Mouse (Mus musculus) R1 (cell line): ENCODE results near the gene Sag.

Experiments
- DNase-seq: peaks from one replicate; pipeline ENCODE4 v3.0.0-alpha.2; 2018; ENCODE audit warnings: low read depth, low spot score

Gene Sag

DNA sequence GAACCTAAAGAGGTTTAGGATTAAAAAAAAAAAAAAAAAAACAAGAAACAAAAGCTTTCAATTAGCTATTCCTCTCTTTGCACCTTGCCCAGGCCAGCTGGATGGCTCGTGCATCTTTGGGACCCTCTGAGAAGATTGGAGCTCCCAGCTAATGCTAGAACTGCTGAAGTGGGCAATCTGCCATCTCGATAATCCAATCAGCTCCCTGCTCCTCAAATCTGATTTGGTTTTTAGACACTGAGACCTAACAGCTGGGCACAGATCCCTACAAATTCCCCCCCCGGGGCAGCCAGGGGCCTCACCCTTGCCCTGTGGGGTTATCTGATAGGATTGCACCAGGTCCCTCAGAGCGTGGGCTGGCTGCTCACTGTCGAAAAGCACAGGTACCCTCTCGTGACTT is at the start of gene Sag:
Sag (plus strand) TSS at position 105 of the 400 bp plus-strand sequence.
- DNase-seq, result no peak

GRCm38 (mm10) chr1:87755641-87756470 is 47.6 kb upstream of the Sag start, which contains the start of gene Atg16l1:
Gene Atg16l1 (plus strand): TSS chr1:87755870.
- DNase-seq, result peak; percentile 96

- DNase-seq, result no peak
Observed at GRCm38 (mm10) chr1:87763821-87764220, 39.7 kb upstream of the Sag start.

GRCm38 (mm10) chr1:87765741-87766140 is 37.7 kb upstream of the Sag start:
- no peak for DNase-seq

GRCm38 (mm10) chr1:87766233-87766632 is 37.2 kb upstream of the Sag start:
- DNase-seq, result peak; percentile 71

DNA sequence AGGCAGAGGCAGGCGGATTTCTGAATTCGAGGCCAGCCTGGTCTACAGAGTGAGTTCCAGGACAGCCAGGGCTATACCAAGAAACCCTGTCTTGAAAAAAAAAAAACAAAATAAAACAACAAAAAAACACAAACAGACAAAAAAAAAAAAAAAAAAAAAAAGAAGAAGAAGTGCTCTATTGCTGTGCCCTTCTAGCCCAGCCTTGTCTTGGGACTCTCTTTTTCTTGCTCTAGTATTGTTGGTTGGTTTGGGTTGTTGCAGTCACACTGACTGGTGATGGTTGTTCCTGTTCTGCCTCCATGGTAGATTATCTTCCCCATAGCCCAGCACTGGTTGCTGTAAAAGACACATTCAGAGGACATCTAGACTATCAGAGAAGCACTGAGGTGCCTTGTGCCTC is 34.2 kb upstream of the Sag start:
- no peak for DNase-seq

DNA sequence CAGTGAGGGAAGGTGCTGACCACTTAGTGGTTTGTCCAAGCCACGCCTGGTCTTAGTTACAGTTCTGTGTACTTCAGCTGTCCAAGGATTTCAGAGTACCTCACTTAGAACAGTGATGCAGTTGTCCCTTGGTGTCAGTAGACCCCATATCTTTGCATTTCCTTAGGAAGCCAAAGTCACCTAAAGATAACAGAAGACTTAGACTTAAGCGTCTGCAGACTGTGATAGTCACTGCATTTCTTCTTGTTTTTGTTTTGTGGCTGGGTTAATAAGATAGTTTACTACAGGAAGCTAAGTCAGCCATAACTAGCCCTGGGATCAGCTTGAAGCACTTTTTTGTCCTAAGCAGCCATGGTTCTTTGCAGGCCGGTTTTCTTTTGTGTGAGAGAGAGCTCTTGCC is 33.0 kb upstream of the Sag start:
- no peak for DNase-seq

DNA sequence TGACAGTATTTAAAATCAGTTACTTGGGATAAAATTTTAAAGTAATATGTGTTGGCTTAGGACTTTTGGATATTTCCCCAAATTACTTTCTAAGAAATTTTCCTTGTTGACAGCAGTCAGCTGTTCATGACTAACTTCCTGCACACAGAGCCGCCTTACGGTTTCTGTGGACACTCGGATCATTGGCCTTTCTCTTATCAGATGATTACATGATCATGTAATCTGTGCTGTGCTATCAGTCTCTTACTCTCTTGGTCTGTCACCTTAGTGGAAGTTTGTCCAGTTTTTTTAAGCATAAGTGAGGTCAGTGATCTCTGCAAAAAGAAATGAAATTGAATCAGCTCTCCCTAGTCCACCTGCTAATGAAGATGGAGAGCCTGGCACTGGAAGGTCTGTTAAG is 31.8 kb upstream of the Sag start:
- DNase-seq, result no peak

- no peak for DNase-seq
Observed at GRCm38 (mm10) chr1:87773336-87773735, 30.1 kb upstream of the Sag start.

GRCm38 (mm10) chr1:87774845-87775244 is 28.6 kb upstream of the Sag start:
- no peak for DNase-seq

DNA sequence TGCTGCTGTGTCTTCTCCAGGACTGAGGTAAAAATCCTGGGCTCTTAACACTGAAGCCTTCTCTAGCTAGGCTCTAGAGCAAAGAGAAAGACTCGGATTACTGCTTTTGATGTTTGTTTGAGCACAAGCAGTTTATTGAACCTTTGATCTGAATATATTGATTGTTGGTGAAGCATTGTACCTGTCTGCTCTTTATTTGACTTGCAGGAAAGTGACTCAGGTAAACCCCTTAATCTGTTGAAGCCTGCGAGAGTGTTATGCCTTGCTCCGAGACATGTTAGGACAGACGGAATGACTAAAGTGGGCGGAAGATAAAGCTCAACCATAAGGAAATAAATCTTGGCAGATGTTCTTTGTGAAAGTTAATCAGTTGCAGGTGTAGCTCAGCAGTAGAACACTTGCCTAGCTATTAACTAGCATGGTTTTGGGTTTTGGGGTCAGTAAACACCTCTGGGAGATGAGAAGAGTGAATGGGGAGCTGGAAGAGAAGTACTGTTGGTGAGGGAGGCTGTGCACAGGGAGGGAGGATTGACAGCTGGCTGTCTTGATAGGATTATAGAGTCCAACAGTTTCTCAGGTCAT is 24.2 kb upstream of the Sag start:
- DNase-seq, result no peak

- no peak for DNase-seq
Observed at GRCm38 (mm10) chr1:87785703-87786102, 17.8 kb upstream of the Sag start.

GRCm38 (mm10) chr1:87786251-87786650 is 17.2 kb upstream of the Sag start:
- no peak for DNase-seq

DNA sequence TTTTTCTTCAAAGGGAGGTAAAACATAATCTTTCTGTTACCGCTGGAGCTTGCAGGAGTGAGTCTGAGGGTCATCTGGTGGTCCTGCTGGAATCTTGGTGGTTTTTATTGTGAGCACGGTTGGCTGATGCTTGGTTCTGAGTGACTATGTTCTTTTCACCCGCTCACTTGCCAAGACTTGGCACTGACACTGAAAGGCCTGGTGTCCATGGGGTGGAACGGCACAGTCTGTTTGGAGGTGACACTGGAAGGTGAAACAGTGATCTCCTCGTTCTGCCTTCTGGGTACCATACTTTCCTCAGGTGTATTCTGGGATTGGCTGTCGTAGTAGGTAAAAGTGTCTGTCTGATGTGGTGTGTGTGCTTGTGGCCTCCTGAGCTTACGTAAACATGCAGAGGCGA is 13.8 kb upstream of the Sag start:
- no peak for DNase-seq

DNA sequence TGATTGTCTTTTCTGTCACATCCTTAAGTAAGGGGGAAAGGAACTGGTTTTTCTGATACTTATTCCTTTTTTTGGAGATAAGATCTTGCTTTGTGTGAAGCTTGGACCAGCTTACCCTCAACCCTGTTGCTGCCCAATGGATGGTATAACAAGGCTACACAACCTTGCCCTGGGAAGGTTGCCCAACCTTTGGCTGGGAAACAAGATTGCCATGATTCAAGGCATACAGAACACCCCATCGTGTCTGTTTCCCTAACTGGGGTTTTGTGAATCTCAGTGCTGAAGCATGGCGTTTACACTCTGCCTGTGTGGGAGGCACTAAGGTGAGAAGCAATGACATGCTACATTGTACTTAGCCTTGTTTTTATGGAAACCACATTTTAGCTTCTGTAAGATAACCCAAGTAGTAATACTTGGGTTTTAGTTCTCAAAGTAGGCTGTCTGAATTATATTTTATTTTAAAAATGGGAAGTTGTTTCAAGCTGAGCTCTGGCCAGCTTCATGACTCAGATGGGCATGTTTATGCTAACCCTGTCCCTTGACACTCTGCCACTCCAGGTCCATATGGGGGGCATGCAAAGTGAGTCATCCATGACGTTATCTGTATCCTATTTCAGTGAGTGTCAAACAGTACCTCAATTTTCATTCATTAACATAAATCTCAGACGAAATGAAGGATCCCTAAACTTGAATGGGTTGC is 10.9 kb upstream of the Sag start:
- DNase-seq, result no peak

DNA sequence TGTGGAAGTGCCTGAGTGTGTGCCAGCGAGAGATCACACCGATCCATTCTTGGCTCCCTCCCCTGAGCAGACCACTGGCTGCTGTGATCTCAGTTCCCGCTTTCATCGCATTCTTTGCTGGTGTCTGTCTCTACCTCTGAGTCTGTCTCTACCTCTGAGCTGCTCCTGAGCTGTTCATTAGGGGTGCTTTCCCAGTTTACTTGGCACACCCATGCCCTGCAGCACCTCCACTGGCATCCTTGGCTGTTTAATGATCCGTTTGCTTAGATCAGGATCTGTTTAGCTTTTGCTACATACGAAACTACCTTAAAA is 10.4 kb upstream of the Sag start:
- DNase-seq, result no peak

DNA sequence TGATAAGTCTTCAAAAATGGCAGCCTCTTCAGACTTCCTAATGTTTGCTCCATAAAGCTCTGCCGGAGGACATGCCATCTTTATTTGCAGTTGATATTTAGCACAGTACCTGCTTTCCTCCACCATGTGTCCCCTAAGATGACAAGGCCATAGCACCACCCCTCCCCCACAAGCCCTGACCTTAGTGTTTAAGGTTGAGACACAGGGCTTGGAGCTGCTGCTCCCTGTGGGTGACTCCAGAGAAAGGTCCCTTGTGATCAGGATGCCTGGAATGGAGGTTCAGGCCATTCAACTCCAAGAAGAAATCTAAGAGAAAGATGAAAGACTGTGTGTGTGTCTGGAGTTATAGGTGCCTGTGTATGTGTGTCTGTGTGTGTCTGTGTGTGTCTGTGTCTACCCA is 5.8 kb upstream of the Sag start:
- no peak for DNase-seq

GRCm38 (mm10) chr1:87798306-87798705 is 5.2 kb upstream of the Sag start:
- DNase-seq, result no peak

DNA sequence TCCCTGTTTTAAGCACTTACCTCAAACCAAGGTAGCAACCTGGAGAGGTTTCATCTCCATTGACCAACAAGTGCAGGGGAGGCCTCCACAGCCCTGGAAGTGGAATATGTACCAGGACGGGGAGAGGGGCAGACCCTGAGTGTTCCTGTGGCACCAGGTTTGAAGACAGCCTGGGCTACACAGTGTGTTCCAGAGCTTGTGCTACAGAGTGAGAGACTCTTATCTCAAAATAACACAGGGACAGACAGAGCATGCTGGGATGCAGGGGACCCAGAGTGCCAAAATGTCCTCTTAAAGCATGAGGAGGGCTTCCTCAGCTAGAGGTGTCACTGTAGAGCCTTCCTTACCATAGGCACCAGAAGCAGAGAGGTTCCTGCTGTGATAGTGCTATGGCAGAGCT is 4.3 kb downstream of the Sag start:
- DNase-seq, result no peak

- DNase-seq, result no peak
Observed at GRCm38 (mm10) chr1:87811391-87811790, 7.9 kb downstream of the Sag start.

- DNase-seq, result no peak
Observed at GRCm38 (mm10) chr1:87812061-87812460, 8.6 kb downstream of the Sag start.

GRCm38 (mm10) chr1:87813155-87813554 is 9.7 kb downstream of the Sag start:
- no peak for DNase-seq

- no peak for DNase-seq
Observed at GRCm38 (mm10) chr1:87813681-87814080, 10.2 kb downstream of the Sag start.
